Mouse (Mus musculus) lung, postnatal 36 days (tissue): ENCODE data around the gene Klhl21.
"Not testable (repeated sequence)": the region's sequence is repeated elsewhere in the genome, so short reads cannot be mapped to it uniquely, and the experiment has no call there.

Source experiments
- DNase-seq: peaks from one replicate; pipeline ENCODE4 v3.0.0; 2022; ENCODE audit warnings: mixed read lengths

The Klhl21 gene

DNA sequence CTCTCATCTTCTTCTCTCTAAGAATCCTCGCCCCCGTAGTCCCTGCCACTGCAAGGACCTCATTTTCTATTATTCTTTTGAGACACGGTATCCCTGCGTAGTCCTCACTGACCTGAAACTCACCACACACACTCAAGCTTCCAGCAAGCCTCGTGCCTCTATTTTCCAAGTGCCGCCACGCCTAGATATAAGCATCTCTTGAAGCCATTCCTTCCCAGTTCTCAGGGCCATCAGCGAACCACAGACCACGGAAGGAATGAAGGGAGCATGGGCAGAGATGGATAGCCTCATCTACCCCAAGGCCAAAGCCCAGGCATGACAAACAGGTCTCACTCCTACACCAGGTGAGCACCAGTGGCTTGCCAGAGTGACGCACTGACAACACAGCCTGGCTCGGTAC, 15.9 kb downstream of the Klhl21 start:
- peak; percentile 40 for DNase-seq

DNA sequence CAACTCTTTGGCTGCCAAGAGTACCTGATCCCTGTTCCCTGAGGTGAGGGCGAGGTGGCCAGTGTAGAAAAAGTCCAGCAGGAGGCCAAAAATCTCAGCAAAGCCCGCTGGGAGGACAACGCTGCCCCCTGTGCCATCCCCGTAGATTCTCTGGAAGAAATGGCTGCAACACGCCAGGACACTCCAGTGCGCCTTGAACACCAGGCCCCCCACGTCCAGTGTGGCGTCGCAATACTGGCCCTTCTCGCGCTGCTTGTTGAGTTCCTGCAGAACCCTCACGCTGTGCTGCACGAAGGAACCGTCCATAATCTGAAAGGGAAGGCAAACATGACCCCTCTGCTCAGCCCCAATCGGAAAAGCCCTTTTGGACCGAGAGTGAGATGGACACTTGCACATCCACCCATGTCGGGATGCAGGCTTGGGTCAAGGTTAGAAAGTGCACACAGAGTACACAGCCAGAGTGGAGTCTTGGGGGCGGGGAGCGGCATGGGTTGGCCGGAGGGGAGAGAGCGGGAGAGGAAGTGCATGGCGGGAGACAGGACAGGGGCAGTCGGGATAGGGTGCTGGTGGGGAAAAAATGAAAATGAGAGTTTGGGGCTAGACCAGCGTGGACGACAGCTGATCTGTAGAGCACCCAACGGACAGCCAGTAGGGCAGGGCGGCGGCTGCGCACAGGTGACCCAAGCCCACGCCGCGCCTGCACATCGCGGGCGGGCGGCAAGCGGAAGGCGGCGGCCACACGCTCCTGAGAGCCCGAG, 18.3 kb downstream of the Klhl21 start:
- DNase-seq = peak; percentile 25

DNA sequence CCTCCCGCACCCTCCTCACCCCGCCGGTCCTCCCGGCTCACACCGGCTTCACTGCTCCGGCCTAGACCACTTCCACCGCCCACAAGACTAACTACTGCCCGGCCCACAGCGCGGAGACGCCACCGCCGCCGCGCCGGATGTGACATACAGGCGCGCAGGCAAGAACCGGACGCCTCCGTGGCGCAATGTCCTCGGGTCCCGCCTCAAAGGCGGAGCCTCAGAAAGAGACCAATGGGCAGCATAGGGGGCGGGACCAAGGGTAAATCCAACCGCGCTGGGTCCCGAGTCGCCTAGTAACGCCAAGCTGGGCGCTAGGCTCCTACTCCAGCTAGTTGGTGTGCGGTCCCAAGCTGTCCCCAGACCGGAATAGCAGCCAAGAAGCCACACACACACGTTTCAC, 18.9 kb downstream of the Klhl21 start, which contains the start of gene Zbtb48:
Zbtb48 (minus strand) TSS at position 148 of the 400 bp plus-strand sequence.
- peak; percentile 99 for DNase-seq

DNA sequence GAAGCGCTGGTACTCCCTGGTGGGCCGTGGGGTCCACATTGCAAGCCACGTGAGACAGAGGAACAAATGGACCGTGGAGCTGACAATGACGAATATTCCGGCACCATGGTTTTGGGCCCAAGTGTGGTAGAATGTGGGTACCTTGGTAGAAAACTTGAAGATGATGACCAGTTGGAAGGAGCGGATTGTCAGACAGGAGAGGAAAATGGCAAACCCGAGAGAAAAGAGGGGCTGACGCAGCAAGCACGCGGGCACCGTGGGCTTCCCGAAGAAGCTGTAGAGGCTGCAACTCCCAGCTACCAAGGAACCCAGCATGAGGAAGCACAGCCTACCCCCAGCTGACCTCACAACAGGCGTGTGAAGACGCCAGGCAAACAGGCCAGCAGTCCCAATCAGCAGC, 19.9 kb downstream of the Klhl21 start:
- no peak for DNase-seq

DNA sequence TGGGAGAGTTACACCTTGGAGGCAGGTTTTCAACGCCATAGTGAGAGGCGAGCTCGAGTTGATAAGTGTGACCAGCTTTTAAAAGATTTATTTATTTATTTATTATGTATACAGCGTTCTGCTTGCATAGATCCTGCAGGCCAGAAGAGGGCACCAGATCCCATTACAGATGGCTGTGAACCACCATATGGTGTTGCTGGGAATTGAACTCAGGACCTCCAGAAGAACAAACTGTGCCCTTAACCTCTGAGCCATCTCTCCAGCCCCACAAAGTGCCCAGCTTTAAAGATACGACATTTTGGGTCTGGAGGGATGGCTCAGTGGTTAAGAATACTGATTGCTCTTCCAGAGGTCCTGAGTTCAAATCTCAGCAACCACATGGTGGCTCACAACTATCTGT, 20.5 kb downstream of the Klhl21 start:
- DNase-seq = peak; percentile 35

DNA sequence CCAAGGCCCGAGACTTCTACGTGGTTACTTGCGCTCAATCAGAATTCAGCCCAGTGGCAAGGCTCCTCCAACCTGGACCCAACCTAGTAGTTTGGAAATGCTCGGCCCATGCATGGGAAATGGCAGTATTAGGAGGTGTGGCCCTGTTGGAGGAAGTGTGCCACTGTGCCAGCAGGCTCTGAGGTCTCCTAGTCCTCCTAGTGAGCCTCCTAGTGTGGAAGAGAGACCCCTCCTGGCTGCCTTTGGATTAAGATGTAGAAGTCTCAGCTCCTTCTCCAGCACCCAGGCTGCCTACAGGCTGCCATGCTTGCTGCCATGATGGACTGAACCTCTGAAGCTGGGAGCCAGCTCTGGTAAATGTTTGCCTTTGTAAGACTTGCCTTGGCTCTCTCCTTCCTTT, 21.4 kb downstream of the Klhl21 start:
- DNase-seq = peak; percentile 57

DNA sequence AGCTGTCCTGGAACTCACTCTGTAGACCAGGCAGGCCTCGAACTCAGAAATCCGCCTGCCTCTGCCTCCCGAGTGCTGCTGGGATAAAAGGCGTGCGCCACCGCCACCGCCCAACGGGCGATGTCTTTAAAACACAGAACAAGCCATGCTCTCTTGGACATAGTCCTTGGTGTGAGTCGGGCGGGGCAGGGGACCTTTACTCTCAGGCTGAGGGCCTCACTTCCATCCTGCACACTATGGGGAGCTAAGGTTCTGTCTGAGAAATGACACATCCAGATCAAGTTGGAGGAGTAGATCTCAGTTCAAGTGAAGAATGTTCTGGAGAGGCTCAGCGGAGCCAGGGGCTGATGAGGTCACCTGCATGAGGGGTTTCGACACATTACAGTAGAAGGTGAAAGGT, 24.3 kb downstream of the Klhl21 start:
- DNase-seq = no peak

DNA sequence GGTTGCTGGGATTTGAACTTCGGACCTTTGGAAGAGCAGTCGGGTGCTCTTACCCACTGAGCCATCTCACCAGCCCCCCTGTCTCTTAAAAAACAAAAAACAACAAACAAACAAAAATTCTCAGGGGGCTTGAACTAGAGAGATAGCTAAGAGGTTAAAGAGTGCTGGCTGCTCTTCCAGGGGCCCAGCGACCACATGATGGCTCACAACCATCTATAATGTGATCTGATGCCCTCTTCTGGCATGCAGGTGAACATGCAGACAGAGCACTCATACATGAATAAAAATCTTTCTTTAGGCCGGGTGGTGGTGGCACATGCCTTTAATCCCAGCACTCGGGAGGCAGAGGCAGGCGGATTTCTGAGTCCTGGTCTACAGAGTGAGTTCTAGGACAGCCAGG, 27.9 kb downstream of the Klhl21 start:
- DNase-seq = not testable (repeated sequence)

DNA sequence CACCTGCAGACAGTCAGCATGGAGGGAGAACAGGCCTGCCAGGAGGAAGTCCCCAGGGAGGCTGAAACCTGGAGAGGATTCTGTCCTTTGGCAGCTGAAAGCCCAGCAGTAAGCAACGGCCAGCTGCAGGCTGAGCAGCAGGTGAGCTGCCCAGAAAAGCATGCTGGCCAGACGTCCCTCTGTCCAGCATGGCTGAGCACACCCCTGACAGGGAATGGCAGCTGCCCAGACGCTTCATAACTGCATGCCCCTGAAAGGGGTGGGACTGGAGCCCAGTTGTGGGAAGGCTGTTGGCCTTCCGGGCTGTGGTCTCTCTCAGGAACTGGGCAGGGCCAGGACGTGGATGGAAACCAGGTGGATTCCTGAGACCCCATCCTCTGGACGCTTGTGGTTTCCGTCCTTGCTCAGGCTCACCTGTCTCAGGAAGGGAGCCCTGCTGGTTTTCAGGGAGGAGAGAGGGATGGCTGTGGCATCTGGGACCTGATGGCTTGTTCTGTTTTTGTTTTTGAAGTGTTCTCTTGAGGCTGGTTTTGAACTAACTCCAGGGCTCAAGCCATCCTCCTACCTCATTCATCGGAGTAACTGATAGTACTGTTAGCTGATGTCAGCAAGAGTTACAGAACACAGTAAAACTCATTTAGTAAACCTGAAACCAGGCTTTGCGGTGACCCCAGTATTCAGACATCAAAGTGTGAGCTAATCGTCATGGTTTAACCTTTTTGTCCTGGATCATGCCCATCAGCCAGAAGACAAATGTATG, 29.8 kb downstream of the Klhl21 start, which contains the start of gene Tas1r1:
Tas1r1 (minus strand) TSS at position 344 of the 760 bp plus-strand sequence.
- DNase-seq = no peak

DNA sequence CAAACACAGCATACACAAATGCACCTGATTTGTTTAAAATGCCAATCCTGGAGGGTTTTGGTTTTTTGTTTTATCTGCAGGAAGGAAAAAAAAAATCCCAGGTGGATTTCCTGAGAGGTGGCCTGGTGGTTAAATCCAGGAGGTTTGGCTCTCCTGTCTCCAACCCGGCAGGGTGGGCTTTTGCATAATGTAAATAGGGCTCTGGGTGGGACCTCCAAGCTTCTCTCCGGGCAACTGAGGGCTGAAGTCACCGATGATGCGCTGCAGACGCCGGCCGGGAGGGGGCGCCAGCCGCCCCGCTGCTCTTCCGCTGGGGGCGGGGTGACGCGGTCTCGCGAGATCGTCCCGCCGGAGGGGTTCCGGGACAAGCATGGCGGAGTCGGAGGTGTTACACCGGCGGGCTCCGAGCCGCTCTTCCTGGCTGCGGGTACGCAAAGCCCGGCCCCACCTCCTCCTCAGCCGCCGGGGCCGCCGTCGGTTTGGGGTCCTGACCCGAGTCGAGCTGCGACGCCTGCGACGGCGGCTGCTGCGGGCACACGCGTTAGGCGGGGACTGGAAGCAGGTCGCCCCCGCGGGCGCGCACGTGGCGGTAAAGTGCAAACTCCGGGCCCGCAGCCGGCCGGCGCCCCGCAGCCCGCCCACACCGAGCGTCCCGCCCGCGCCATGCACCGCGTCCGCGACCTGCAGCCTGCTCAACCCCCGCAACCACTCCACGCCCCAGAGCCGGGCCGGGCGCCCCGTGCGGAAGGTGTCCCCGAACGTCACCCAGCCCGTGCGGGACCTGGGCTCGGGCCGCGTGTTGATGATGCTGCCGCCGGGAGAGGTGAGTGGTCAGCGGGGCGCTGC, 30.6 kb downstream of the Klhl21 start, which contains the start of gene Nol9:
Nol9 (plus strand) TSS at position 337 of the 846 bp plus-strand sequence.
- peak; percentile 94 for DNase-seq

DNA sequence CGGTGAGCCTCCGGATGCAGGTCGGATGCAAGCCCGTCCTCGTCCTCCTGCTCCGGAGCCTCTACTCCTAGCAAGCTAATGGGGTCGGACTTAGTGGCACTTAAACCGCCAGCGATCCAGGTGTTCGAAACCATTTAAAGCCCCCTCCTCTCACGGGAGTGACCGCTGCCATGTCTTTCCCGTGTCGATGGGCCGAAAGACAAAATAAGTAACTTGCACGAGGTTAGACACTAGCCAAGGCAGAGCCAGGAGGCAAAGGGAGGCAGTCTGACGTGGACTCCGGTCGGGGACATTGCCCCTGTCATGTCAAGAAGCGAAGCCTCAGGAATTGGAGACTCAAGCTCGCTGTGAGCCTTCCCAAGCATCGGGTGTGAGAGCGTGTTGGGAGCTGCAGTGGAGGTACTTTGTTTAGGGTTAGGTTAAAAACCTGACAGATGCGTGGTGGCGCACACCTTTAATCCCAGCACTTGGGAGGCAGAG, 31.3 kb downstream of the Klhl21 start:
- DNase-seq = no peak

DNA sequence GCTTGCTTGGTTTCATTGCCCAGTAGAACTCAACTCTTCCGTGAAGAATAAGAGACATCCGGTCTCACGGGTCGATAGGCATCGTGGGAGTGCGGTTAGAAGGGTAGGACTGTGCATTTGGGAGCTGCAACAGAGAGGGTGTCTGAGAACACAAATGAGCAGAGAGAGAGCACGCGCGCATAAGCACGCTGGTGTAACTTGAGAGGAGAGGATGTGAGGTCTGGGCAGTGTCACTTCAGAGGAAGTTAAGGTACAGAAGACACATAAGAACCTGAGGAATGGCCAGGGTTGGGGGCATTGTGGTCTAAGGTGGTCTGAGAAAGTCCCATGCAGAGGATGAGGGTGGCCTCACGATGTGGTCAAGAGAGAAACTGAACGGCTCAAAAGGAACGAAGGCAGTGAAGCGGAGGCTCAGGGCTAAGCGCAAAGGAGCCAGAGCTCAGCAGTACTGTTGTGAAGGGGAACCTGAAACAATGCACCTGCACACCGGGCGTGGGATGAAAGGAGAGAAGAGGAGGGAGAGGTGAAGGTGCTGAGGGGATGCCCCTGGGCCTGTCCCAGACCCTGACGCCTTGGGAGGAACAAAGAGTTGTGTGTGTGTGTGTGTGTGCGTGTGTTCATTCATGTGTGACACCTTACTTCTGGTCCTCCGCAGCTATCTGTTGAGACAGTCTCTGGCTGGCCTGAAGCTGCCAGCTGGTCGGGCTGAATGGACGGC, 33.5 kb downstream of the Klhl21 start:
- DNase-seq = no peak

DNA sequence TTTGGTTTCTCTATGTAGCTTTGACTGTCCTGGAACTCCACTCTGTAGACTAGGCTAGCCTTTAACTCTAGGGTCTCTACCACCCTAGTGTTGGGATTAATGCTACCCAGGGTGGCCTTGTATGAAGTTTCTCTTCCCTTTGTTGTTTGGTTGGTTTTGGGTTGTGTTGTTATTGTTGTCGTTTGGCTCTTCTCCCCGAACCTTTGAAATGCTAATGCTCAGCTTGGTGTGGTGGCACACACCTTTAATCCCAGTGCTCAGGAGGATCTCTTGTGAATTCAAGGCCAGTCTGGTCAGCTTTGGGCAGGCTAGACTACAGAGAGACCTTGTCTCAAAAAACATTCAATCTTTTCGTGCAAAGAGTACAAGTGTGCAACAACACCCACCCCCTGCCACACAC, 34.6 kb downstream of the Klhl21 start:
- no peak for DNase-seq

DNA sequence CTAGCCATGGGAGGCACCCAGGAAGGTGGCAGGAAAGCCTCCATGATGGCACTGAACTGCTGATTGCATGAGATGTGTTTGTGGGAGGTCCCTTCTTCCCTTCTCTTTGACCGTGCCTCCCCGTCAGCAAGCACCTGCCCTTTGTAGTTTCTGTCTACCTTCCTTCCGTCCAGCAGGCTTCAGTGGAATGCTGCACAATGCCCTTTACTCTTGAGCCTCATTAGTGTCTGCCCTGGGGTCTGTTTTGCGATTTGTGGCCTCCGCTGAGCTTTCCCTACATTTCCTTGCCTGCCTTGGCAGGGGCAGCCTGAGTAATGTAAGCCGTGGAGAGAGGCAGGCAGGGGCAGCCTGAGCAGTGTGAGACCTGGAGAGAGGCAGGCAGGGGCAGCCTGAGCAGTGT, 36.0 kb downstream of the Klhl21 start:
- no peak for DNase-seq

DNA sequence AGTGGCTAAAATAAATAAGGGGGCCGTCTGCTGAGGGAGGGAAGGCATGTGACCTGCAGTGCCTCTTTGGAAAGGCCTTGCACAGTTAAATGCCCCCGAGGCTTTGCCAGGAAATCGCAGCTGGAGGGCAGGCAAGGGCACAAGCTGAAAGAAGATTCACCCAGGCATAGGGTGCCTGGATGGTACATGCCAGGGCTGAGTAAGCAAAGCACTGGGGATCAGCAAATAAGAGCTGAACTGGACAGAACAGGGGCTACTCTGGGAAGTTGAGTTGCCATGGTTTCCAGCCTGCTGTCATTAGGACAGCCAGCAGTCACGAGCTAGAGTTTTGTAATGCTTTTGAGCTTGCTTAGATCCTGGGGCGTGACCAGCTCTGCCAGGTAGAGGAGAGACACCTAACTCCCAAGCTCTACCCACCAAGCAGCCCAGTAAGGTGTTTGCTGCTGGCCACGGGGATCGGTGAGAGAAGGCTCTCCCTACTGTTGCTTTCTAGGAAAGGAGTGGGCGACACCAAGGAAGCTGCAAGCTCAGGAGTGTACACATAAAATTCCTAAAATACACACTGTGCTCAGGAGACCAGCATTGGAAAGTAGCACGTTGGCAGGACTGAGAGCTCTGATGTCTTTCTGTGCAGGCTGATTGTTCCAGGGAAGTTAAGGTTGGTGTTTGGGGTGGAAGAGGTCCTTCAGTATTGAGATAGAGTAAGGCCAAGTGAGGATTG, 53.9 kb downstream of the Klhl21 start:
- no peak for DNase-seq

DNA sequence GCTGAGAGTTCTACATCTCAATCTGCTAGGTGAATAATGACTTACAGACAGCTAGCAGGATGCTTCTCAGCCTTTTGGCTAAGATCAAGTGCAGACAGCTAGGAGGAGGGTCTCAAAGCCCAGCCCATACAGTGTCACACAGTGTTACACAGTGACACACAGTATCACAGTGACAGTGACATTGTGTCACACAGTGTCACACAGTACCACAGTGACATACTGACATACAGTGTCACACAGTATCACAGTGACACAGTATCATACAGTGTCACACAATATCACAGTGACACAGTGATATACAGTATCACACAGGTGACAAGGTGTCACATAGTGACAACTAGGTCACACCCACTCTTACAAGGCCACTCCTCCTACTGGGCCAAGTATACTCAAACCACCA, 58.7 kb downstream of the Klhl21 start:
- no peak for DNase-seq
